Mouse (Mus musculus) lung, adult 2 months (tissue): ENCODE measurements around the gene Smim24.

Experiments used
- CTCF ChIP-seq: fragments of 200-500 bp; IDR thresholded peaks from 2 replicates; pipeline ENCODE4 v1.5.1; 2011; ENCODE audit warnings: mild to moderate bottlenecking, low read length, control low read depth; ENCODE audit not compliant: insufficient read depth
- POLR2A ChIP-seq: fragments of 200-500 bp; IDR thresholded peaks from 2 replicates; pipeline ENCODE4 v1.6.1; 2011; ENCODE audit warnings: low read depth, mild to moderate bottlenecking, control low read depth, low read length, borderline replicate concordance; ENCODE audit errors: extremely low read depth

- TF ChIP-seq POLR2A (no peak), CTCF (no peak)
Measured at GRCm38 (mm10) chr10:81395865-81396264, 3.0 kb downstream of the Smim24 start.
